Mouse (Mus musculus) cerebellum, adult 18-20 months (tissue): Measurements from ENCODE around the gene Pcgf1.

ENCODE experiments used
- DNase-seq, 2 experiments: peaks; one replicate each; pipeline ENCODE4 v3.0.0; 2021

The Pcgf1 gene

GRCm38 (mm10) chr6:83077630-83078323 is at the start of gene Pcgf1:
Pcgf1 (plus strand) TSS chr6:83077869.
- peak in 1 of 2 experiments; percentile 99 for DNase-seq

DNA sequence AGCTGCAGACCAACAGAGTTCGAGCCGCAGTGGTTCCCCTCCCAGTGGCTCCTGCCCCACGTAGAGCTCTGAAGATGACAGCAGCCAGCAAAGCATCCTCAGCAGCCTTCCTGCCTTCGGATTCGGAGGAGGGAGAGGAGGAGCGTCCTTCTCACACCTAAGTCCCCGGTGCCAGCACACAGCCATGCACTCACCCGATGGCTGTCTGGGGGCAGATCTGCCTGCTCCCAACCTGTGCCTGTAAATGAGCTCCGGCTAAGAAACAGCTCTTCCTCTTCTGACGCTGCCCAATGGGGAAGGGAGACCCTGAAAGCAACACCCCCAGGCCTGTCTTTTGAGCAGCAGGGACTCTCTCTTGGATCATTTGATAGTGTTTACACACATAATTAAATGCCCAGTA is 47.9 kb upstream of the Pcgf1 start:
- DNase-seq: no peak

DNA sequence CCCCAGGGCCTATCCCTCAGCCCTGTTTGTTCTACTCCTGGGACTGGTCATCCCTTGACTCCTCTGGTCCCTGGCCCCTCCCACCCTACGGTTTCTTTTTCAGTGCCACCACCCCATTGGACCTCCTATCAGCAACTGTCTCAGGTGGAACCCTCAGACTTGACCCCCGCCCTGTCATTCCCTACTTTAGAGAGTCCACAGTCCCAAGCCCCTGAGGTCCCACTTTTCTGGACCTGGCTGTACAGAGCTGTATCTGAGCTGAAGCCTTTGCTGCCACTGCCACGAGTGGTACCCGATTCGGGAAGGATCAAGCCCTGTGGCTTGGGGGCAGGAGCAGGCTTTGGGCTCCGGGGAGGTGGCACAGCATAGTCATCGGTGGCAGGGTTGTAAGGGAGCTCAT is 46.6 kb upstream of the Pcgf1 start:
- DNase-seq: no peak

DNA sequence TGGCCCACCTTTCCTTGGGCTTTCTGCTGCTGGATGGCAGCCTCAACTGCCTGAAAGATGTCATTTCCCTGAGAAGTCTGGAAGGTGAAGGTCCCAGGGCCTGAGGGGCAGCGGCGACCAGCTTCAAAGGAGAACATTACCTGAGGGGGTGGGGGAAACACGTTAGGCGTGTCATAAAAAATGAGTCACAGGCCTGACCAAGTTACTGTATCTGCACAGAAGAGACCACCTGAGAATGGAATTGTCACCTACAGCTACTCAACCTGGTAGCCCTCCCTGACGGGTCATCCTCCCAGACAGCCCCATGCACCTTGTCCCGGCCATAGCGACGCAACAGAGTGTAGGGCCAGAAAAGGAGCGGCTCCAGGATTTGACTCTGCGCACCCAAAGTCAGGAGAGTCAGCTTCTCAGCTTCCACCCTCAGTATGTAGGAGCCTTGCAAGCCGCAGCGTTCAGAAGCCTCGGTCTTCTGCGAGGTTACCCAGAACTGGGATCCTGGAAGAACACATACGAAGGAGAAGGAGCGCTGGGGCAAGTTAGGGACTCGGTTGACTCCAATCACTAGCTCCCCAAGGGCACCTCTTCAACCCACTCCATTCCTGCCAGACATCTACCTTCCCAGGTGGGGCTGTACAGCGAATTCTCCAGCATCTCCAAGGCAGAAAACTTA is 45.6 kb upstream of the Pcgf1 start:
- no peak for DNase-seq

GRCm38 (mm10) chr6:83032769-83033191 is 44.9 kb upstream of the Pcgf1 start:
- DNase-seq: no peak

- DNase-seq: no peak
These were observed 44.2 kb upstream of the Pcgf1 start, which contains the start of the genes Dok1 and Loxl3 for GRCm38 (mm10) chr6:83033249-83034185. Dok1 (minus strand) TSS chr6:83033471. Loxl3 (plus strand) TSS chr6:83034173.

DNA sequence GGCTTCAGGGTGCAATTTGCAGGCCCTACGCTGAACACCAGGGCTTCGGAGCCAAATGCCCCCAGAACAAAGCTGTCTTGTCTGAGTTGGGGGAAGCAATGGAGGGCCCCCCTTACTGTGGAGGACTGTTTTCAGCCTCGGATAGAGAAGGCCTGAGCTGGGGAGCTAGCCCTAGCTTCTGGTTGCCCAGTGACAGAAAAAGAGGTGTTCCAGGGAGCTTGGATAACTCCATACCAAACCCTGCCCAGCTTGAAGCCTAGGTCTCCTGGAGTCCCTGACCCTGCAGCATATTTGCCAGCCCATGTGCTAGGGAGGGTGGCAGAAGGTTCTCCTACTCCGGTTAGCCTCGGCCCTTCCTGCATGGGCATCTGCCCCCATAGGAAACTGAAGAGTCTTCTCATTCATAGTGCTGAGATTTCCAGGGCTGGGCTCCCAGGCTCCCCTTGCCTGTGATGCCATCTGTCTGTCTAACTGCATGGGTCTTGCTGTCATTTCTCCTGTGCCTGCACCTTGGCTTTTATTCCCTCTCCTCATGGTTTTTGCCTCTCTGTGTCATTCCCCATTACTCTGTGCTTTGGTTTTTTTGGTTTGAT is 43.1 kb upstream of the Pcgf1 start:
- no peak for DNase-seq

DNA sequence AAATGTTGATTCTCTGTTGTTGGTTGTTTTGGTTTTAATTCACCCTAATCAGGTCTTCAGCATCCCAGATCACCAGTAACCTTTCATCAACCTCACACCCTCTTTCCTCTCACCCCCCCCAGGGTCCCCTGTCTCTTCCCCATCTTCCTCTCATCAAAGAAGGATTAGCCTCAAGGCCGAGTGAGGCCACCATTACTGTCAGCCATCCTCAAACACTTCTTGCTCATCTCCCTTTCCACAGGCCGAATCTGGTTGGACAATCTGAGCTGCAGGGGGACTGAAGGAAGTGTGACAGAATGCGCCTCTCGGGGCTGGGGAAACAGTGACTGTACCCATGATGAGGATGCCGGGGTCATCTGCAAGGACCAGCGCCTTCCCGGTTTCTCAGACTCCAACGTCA is 40.5 kb upstream of the Pcgf1 start:
- DNase-seq: no peak

GRCm38 (mm10) chr6:83038496-83039012 is 39.1 kb upstream of the Pcgf1 start:
- peak; percentile 87 to 90 for DNase-seq

DNA sequence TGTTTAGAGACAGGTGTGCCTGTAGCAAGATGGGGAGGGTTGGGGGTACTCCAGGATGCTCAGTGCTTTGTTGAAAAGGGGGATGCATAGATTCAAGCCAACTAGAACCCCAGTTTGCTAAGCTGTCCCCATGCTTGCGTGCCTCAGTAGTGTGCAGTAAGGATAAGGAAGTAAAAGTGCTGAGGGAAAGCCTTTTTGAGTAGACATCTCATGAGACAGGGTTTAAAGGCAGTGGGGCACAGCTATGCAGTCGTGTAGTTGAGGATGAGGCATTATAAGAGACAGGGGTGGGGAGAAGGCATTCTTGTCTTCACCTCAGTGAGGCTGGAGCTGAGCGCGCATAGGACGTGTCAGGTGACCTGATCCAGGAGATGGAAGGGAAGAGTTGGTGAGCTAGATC is 37.1 kb upstream of the Pcgf1 start:
- no peak for DNase-seq

DNA sequence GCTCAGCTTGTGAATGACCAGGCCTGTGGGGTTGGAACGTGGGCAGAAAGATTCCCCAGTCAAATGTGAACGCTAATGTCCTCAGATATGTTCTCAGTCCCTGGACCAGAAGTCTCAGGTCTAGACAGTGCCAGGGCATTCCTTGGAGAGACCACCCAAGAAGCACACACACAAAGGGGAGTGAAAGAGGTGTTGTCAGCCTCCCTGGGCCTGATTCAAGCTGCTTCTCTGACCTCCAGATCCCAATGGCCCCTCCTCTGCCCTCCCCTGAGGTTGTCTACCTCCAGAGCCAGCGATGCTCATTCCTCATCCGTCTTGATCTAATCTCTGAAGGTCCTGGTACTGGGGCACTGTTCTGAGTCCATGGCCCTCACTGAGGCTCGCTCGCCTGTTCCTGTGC is 34.1 kb upstream of the Pcgf1 start:
- no peak for DNase-seq

GRCm38 (mm10) chr6:83043993-83044392 is 33.7 kb upstream of the Pcgf1 start:
- DNase-seq: no peak

DNA sequence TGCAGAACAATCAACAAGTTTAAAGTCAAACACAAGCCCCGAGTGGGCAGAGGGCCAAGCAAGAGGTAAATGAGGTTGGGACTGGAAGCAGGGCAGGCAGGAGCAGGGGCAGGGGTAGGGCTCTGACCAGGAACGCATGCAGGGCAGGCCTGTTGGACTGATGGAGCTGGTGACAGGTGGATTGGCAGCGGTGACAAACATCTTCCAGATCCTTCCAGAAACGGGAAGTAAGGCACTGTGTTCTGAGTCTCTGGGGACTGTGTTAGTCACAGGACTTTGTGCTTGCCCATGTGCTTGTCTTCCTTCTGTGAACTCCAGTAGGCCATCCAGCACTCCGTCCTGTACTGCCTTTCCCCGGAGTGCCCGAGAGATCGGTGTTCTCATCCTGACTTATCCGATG is 32.9 kb upstream of the Pcgf1 start:
- DNase-seq: no peak

DNA sequence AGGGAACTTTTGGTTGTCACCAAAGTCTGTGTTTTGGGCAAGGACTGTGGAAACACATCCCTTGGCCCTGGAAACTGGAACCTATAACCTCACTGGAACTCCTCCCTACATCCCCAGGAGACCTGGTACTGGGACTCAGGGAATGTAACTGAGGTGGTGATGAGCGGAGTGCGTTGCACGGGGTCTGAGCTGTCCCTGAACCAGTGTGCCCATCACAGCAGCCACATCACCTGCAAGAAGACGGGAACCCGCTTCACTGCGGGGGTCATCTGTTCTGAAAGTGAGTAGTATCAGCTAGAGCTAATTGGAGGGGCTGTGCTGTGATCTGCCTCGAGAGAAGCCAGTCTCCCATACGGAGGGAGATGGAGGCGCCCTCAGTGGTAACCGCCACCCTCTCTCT is 28.3 kb upstream of the Pcgf1 start:
- no peak for DNase-seq

DNA sequence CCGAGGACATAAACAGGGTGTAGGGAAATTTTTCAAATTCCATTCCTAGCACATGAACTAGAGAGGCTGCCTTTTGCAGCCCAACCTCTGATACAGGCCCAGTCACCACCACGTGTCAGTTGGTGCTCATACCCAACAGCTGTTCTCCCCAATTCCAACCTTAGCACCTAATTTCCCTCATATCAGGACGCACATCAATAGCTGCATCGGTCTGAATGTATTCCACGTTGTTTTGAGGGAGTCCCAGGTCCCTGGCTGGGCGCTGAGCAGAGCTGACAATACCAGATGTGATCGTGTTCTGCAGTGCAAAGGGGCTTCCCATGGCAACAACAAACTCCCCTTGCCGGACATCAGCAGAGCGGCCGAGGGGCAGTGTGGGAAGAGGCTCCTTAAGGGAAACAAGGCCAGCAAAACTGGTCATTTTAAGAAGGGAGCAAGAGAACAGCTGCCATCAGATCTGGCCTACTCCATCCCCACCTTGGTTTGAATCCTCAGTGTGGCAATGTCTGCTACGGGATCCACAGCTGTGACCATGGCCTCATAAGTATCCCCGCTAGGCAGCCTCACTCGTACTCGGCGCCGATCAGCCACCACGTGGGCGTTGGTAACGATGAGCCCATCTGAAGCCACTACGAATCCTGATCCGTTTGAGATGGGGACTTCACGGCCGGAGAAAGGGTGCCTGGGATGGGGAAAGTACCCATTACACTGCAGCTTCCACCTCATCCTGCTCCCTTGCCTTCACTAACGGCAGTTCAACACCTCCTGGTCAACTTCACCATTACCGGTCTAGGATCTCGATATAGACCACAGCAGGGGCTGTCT is 24.3 kb upstream of the Pcgf1 start:
- DNase-seq: peak in 1 of 2 experiments; percentile 41

GRCm38 (mm10) chr6:83054074-83054851 is 23.4 kb upstream of the Pcgf1 start, which contains the start of gene Aup1:
Aup1 (plus strand) TSS chr6:83054521.
- DNase-seq: peak; percentile 97

DNA sequence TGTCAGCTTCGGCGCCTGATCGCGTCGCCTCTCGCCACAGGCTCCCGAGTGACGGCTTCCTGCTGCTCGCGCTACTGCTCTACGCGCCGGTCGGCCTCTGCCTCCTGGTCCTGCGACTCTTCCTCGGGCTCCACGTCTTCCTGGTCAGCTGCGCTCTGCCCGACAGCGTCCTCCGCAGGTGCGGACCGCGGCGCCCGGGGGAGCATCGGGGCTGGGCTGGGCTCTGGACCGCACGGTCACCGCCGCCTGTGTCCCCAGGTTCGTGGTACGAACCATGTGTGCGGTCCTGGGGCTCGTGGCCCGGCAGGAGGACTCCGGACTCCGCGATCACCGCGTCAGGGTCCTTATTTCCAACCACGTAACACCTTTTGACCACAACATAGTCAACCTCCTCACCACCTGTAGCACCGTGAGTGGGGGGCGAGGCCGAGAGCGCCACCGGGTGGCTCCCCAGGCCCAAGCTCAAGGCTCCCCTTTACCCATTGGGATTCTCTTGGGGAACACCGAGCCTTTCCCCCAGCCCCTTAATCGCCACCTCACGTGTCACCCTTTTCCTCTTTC is 22.7 kb upstream of the Pcgf1 start, which contains the start of gene Htra2:
Gene Htra2 (minus strand): TSS at position 403 of the 561 bp plus-strand sequence.
- DNase-seq: no peak

DNA sequence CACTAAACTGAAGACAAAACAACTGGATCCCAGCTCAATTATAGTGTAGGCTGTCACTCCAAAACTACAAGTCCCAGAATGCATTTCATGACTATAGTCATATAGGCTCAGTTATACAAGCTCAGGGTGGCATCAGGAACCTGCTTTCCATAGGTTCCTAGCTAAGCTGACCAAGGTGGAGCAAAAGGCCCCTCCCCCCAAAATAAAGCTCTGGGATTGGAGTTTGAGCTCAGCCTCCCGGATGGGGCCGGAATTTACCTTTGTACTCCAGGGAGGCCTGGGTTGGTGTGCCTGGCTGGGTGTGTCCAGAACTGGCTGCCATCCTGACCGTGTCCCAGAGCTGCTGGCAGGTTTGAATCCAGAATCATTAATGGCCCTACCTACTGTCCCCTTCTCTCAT is 19.9 kb upstream of the Pcgf1 start, which contains the start of gene Dqx1:
Gene Dqx1 (plus strand): TSS at position 55 of the 400 bp plus-strand sequence.
- DNase-seq: no peak

- no peak for DNase-seq
These were observed 18.9 kb upstream of the Pcgf1 start for GRCm38 (mm10) chr6:83058725-83059124.

- no peak for DNase-seq
These were observed 11.7 kb upstream of the Pcgf1 start for GRCm38 (mm10) chr6:83065995-83066394.
